Mouse (Mus musculus) intestine, postnatal 0 days (tissue): ENCODE results near the gene Tnpo2. TPM values are rescaled to one million over a fixed set of nuclear protein-coding genes. Genes with fewer than 3 reads are reported as not detected.
A peak's percentile ranks its signal among the peaks of the same experiment; 100 is the strongest.

Experiments
- ATAC-seq: fragments of 200-750 bp; cut with Nextera tagmentation; 2 replicates; pipeline ENCODE4 v1.8.0; 2017; ENCODE audit warnings: mild to moderate bottlenecking, moderate TSS enrichment, moderate library complexity
- H3K27ac ChIP-seq: fragments of 300-500 bp; sonication (generic); 2 replicates; pipeline ENCODE4 v1.5.1; 2014; ENCODE audit warnings: mild to moderate bottlenecking, low read depth, low read length, moderate library complexity
- H3K27me3 ChIP-seq: fragments of 300-500 bp; sonication (generic); replicated peaks from 2 replicates; pipeline ENCODE4 v1.6.1; 2014; ENCODE audit warnings: low read length, mixed read lengths; ENCODE audit not compliant: control insufficient read depth, insufficient read depth
- H3K36me3 ChIP-seq: fragments of 300-500 bp; sonication (generic); 2 replicates; pipeline ENCODE4 v1.6.1; 2014; ENCODE audit warnings: mild to moderate bottlenecking, moderate library complexity; ENCODE audit not compliant: control insufficient read depth, insufficient read depth
- H3K4me1 ChIP-seq: fragments of 300-500 bp; sonication (generic); replicated peaks from 2 replicates; pipeline ENCODE4 v1.6.1; 2014; ENCODE audit warnings: antibody characterized with exemption, low read length, mixed read lengths; ENCODE audit not compliant: control insufficient read depth, insufficient read depth
- H3K4me2 ChIP-seq: fragments of 300-500 bp; sonication (generic); replicated peaks from 2 replicates; pipeline ENCODE4 v1.6.1; 2014; ENCODE audit warnings: low read depth, mild to moderate bottlenecking, moderate library complexity
- H3K4me3 ChIP-seq: fragments of 300-500 bp; sonication (generic); 2 replicates; pipeline ENCODE4 v1.5.1; 2014; ENCODE audit warnings: low read depth, low read length
- H3K9ac ChIP-seq: fragments of 300-500 bp; sonication (generic); 2 replicates; pipeline ENCODE4 v1.6.1; 2014; ENCODE audit warnings: mild to moderate bottlenecking, low read depth, low read length
- H3K9me3 ChIP-seq: fragments of 300-500 bp; sonication (generic); 2 replicates; pipeline ENCODE4 v1.6.1; 2016; ENCODE audit warnings: mixed run types; ENCODE audit not compliant: control insufficient read depth
- CTCF ChIP-seq: sonication (generic); IDR thresholded peaks from 2 replicates; pipeline ENCODE4 v1.5.1; 2016; ENCODE audit warnings: low read depth, mild to moderate bottlenecking, control low read depth, antibody characterized with exemption, moderate library complexity
- WGBS: fragments of 180-500 bp; shearing (Covaris S2); extraction: QIAGEN DNeasy Blood & Tissue Kit; methylation state at CpG from one replicate; pipeline ENCODE4 v1.1.7; 2014; 5-methylcytosine and 5-hydroxymethylcytosine counted together
- polyA plus RNA-seq: library from polyadenylated mRNA; unstranded; fragments of >200 nt; fragmentation: Nextera tagmentation; extraction: Ambion mirVana; gene quantifications from 2 replicates; pipeline ENCODE4 v1.2.1, GENCODE M21; 2015

The Tnpo2 gene
- polyA plus RNA-seq, 1 experiment from 2014 or later: 9.8 TPM

- Histone ChIP-seq H3K4me2 (peak overlapping the region; percentile 91), H3K4me3 (0 out of 2 replicates have a peak overlapping the region, but pooled peaks have one; percentile 99), H3K4me1 (0 out of 2 replicates have a peak, but pooled peaks cover 5% of the 10 kb centered on the region), H3K9ac (no peak overlapping the region), H3K27ac (peak overlapping the region; percentile 41; the same call in 1 of the 2 replicates), H3K27me3 (no peaks in the 10 kb centered on the region), H3K9me3 (no peaks in the 10 kb centered on the region), H3K36me3 (peaks cover 21% of the 10 kb centered on the region)
- no peak for TF ChIP-seq CTCF
- WGBS: 57% methylated on average over 14 of the region's 14 CpGs
- no peak for ATAC-seq
These were observed 7.4 kb upstream of the Tnpo2 start for GRCm38 (mm10) chr8:85029271-85029670.

DNA sequence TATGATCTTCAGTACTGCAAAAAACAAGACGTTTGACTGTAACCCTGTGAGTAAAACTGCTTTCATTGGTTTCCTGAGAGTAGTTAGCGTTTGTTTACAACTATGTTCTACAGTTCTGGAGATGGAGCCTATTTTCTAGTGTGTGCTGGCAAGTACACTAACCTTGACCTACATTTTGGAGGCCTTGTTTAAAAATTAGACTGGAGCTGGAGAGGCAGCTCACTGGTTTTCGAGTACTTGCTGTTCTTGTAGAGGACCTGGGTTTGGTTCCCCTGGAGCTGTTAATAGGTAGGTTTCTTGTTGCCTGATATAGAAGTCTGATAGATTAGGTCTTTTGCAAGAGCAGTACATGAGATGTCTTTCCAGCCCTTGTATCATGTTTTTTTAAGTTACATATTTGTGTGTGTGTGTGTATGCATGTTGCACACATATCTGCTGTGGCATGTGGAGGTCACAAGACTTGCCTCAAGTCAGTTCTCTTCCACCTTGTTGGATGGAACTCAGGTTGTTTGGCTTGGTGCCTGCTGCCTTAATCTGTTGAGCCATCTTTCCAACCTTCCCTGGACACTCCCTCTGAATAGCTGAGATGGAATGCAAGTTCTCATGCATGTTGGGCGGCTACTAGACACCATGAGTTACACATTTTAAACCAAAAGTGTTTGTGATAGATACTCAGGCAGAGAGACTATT, 3.9 kb upstream of the Tnpo2 start:
- WGBS: 71% methylated on average over 4 of the region's 4 CpGs
- no peak for TF ChIP-seq CTCF

GRCm38 (mm10) chr8:85033867-85034266, 2.8 kb upstream of the Tnpo2 start:
- ATAC-seq: no peak
- 48% methylated on average over 1 of the region's 1 CpGs for WGBS
- no peak overlapping the region for H3K4me3 ChIP-seq
- H3K9ac ChIP-seq: no peak overlapping the region
- no peak overlapping the region for H3K4me2 ChIP-seq
- no peaks in the 10 kb centered on the region for H3K27me3 ChIP-seq
- H3K9me3 ChIP-seq: no peaks in the 10 kb centered on the region
- TF ChIP-seq CTCF: no peak
- H3K27ac ChIP-seq: no peak overlapping the region
- H3K4me1 ChIP-seq: peaks cover 5% of the 10 kb centered on the region; the same call in 1 of the 2 replicates
- peaks cover 21% of the 10 kb centered on the region for H3K36me3 ChIP-seq

More for the DNA sequence above, 3.9 kb upstream of the Tnpo2 start:
- no peak overlapping the region for H3K27ac ChIP-seq
- no peak overlapping the region for H3K9ac ChIP-seq
- H3K27me3 ChIP-seq: no peaks in the 10 kb centered on the region
- H3K36me3 ChIP-seq: peaks cover 21% of the 10 kb centered on the region
- H3K4me3 ChIP-seq: no peak overlapping the region
- no peaks in the 10 kb centered on the region for H3K9me3 ChIP-seq
- no peak for ATAC-seq
- peaks cover 6% of the 10 kb centered on the region; the same call in 1 of the 2 replicates for H3K4me1 ChIP-seq
- no peak overlapping the region for H3K4me2 ChIP-seq

GRCm38 (mm10) chr8:85034764-85035163, 2.0 kb upstream of the Tnpo2 start:
- Histone ChIP-seq H3K4me1 (peaks cover 5% of the 10 kb centered on the region; the same call in 1 of the 2 replicates), H3K9me3 (no peaks in the 10 kb centered on the region), H3K27me3 (no peaks in the 10 kb centered on the region), H3K27ac (peak overlapping the region; percentile 17; the same call in 1 of the 2 replicates), H3K36me3 (peaks cover 19% of the 10 kb centered on the region), H3K4me3 (peak overlapping the region; percentile 88), H3K9ac (0 out of 2 replicates have a peak overlapping the region, but pooled peaks have one; percentile 32), H3K4me2 (peak overlapping the region; percentile 94)
- under 1% methylated on average over 13 of the region's 13 CpGs for WGBS
- no peak for TF ChIP-seq CTCF
- ATAC-seq: no peak

GRCm38 (mm10) chr8:85035165-85035727, 1.5 kb upstream of the Tnpo2 start:
- H3K4me1 ChIP-seq: peaks cover 5% of the 10 kb centered on the region; the same call in 1 of the 2 replicates
- H3K4me2 ChIP-seq: peak overlapping the region; percentile 94
- no peak for TF ChIP-seq CTCF
- ATAC-seq: no peak
- peak overlapping the region; percentile 89 for H3K9ac ChIP-seq
- peak overlapping the region; percentile 88 for H3K4me3 ChIP-seq
- no peaks in the 10 kb centered on the region for H3K9me3 ChIP-seq
- no peaks in the 10 kb centered on the region for H3K27me3 ChIP-seq
- H3K27ac ChIP-seq: peak overlapping the region; percentile 96
- H3K36me3 ChIP-seq: peaks cover 14% of the 10 kb centered on the region
- 2% methylated on average over 12 of the region's 12 CpGs for WGBS

DNA sequence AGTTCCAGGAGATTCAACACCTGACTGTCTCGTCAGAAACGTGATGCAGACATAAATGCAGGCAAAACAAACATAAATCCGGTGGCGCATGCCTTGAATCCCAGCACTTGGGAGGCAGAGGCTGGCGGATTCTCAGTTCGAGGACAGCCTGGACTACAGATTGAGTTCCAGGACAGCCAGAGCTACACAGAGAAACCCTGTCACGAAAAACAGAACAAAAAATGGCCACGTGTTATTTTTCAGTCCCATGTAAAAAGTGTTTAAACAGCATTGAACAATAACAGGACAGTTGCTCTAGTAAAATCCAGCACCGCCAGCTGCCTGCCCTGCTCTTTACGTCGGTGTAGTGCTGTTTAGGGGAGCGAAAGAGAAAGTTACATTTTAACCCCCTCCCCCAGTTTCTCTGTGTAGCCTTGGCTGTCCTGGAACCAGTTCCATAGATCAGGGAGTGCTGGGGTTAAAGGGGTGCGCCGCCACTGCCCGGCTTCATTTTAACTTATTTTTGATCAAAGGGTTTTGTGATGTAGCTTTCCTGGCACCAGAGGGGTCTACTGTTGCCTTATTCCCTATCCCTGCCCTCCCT, 896 bp upstream of the Tnpo2 start:
- WGBS: under 1% methylated on average over 15 of the region's 15 CpGs
- H3K4me1 ChIP-seq: peaks cover 5% of the 10 kb centered on the region; the same call in 1 of the 2 replicates
- H3K27ac ChIP-seq: peak overlapping the region; percentile 96
- TF ChIP-seq CTCF: no peak
- ATAC-seq: 0 out of 2 replicates have a peak, but pooled peaks have one; percentile 3
- H3K27me3 ChIP-seq: no peaks in the 10 kb centered on the region
- peak overlapping the region; percentile 89 for H3K9ac ChIP-seq
- peak overlapping the region; percentile 88 for H3K4me3 ChIP-seq
- peak overlapping the region; percentile 94 for H3K4me2 ChIP-seq
- H3K9me3 ChIP-seq: no peaks in the 10 kb centered on the region
- H3K36me3 ChIP-seq: peaks cover 14% of the 10 kb centered on the region
